Mouse (Mus musculus) layer of hippocampus, adult 2 months (tissue): ENCODE results near the gene Cmtm4. TPM values are rescaled to one million over a fixed set of nuclear protein-coding genes. Genes with fewer than 3 reads are reported as not detected.
A peak's percentile ranks its signal among the peaks of the same experiment; 100 is the strongest.

Source experiments
- DNase-seq, 2 experiments: peaks; one replicate each; pipeline ENCODE4 v3.0.0; 2022; ENCODE audit warnings: low spot score in 2 of 2
- H3K27ac ChIP-seq: fragments of 200-600 bp; 2 replicates; pipeline ENCODE4 v1.8.1; 2022
- H3K4me3 ChIP-seq: fragments of 200-600 bp; 2 replicates; pipeline ENCODE4 v1.8.1; 2022; ENCODE audit warnings: mild to moderate bottlenecking
- CTCF ChIP-seq: fragments of 200-600 bp; conservative IDR thresholded peaks from 2 replicates; pipeline ENCODE4 v1.8.1; 2022; ENCODE audit warnings: antibody characterized with exemption, mild to moderate bottlenecking, moderate library complexity
- total RNA-seq, 2 experiments: library from RNA; stranded (reverse); gene quantifications; 2 replicates each; pipeline ENCODE4 v1.2.3; 2021

Gene Cmtm4
- total RNA-seq, 2 experiments from 2014 or later = 59.9 to 62.3 TPM

- TF ChIP-seq CTCF = no peak
- Histone ChIP-seq H3K4me3 (no peak overlapping the region), H3K27ac (no peak overlapping the region)
- no peak for DNase-seq
These were observed 10.9 kb upstream of the Cmtm4 start for GRCm38 (mm10) chr8:104406340-104407128.

- no peak for DNase-seq
- Histone ChIP-seq H3K27ac (no peak overlapping the region), H3K4me3 (no peak overlapping the region)
- no peak for TF ChIP-seq CTCF
These were observed 10.0 kb upstream of the Cmtm4 start for GRCm38 (mm10) chr8:104405430-104406187.

GRCm38 (mm10) chr8:104403596-104403995 lies 8.0 kb upstream of the Cmtm4 start:
- peak; percentile 68 for TF ChIP-seq CTCF
- Histone ChIP-seq H3K4me3 (no peak overlapping the region), H3K27ac (no peak overlapping the region)
- DNase-seq = no peak

- TF ChIP-seq CTCF = no peak
- Histone ChIP-seq H3K27ac (peak overlapping the region; percentile 91), H3K4me3 (peak overlapping the region; percentile 89)
- peak; percentile 38 to 41 for DNase-seq
These were observed 555 bp downstream of the Cmtm4 start for GRCm38 (mm10) chr8:104394801-104395702.

- Histone ChIP-seq H3K27ac (no peak overlapping the region), H3K4me3 (peak overlapping the region; percentile 89)
- no peak for DNase-seq
- no peak for TF ChIP-seq CTCF
These were observed 1.8 kb downstream of the Cmtm4 start for GRCm38 (mm10) chr8:104393767-104394166.

- no peak for TF ChIP-seq CTCF
- DNase-seq = no peak
- Histone ChIP-seq H3K27ac (no peak overlapping the region), H3K4me3 (no peak overlapping the region)
These were observed 2.5 kb downstream of the Cmtm4 start for GRCm38 (mm10) chr8:104393139-104393538.

GRCm38 (mm10) chr8:104390245-104390644 lies 5.4 kb downstream of the Cmtm4 start:
- H3K4me3 ChIP-seq = no peak overlapping the region
- TF ChIP-seq CTCF = no peak
- no peak overlapping the region for H3K27ac ChIP-seq
- DNase-seq = no peak

GRCm38 (mm10) chr8:104387980-104388379 lies 7.6 kb downstream of the Cmtm4 start:
- TF ChIP-seq CTCF = no peak
- Histone ChIP-seq H3K27ac (no peak overlapping the region), H3K4me3 (no peak overlapping the region)
- DNase-seq = no peak

GRCm38 (mm10) chr8:104387501-104387900 lies 8.1 kb downstream of the Cmtm4 start:
- DNase-seq = no peak
- no peak overlapping the region for H3K27ac ChIP-seq
- no peak overlapping the region for H3K4me3 ChIP-seq
- no peak for TF ChIP-seq CTCF

- TF ChIP-seq CTCF = no peak
- DNase-seq = no peak
- H3K27ac ChIP-seq = no peak overlapping the region
- no peak overlapping the region for H3K4me3 ChIP-seq
These were observed 8.9 kb downstream of the Cmtm4 start for GRCm38 (mm10) chr8:104386693-104387092.

GRCm38 (mm10) chr8:104383977-104384376 lies 11.6 kb downstream of the Cmtm4 start:
- DNase-seq = no peak
- no peak overlapping the region for H3K4me3 ChIP-seq
- TF ChIP-seq CTCF = no peak
- no peak overlapping the region for H3K27ac ChIP-seq

GRCm38 (mm10) chr8:104383296-104383695 lies 12.3 kb downstream of the Cmtm4 start:
- Histone ChIP-seq H3K27ac (no peak overlapping the region), H3K4me3 (no peak overlapping the region)
- DNase-seq = no peak
- no peak for TF ChIP-seq CTCF

- H3K4me3 ChIP-seq = no peak overlapping the region
- no peak overlapping the region for H3K27ac ChIP-seq
- TF ChIP-seq CTCF = no peak
- DNase-seq = no peak
These were observed 14.6 kb downstream of the Cmtm4 start for GRCm38 (mm10) chr8:104380961-104381411.
